Mouse (Mus musculus): ENCODE measurements around the gene Jam3. TPM values are rescaled to one million over a fixed set of nuclear protein-coding genes. Genes with fewer than 3 reads are reported as not detected.
"Not testable (repeated sequence)": the region's sequence is repeated elsewhere in the genome, so short reads cannot be mapped to it uniquely, and the experiment has no call there.

Gene Jam3
- total RNA-seq, 4 experiments from 2014 or later, result 37.2 to 45.0 (median 41.6) TPM

DNA sequence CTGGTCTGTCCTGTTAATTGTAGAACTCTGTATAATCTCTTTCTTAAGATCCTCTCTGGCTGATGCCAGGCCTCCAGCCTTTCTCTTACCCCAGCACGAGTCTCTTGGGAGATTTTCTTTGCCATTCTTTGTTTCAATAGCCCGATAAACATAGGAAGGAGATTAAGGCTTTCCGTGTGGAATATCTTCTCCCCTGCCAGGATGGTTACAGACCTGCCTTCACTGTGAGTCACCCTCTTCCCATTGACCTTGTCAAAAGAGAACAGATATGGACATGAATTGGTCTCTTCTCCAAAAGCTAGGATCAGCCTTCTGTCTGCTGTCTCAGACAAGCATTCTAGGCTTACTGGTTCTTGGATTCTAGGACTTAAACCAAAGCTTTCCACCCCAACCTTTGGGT is 15.5 kb upstream of the Jam3 start:
- DNase-seq (ENCODE audit: low spot score in 2 of 2), result no peak

DNA sequence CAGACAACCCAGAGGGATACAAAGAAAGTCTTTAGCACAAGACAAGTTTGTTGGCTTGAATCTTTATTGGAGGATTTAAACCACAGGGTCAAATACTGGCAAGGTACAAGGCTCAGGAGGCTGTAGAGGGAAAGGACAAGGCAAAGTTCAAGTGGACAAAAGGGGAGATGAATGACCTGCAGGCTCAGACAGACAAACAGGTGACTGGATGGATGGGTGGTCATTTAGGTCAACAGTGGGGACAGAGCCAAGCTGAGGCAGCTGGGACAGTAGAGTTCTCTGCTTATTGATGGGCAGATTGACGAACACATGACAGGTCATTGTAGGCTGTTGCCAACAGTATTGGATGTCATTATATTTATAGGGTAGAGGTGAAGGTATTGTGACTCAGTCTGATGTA is 11.8 kb upstream of the Jam3 start:
- no peak for DNase-seq (ENCODE audit: low spot score in 2 of 2)

DNA sequence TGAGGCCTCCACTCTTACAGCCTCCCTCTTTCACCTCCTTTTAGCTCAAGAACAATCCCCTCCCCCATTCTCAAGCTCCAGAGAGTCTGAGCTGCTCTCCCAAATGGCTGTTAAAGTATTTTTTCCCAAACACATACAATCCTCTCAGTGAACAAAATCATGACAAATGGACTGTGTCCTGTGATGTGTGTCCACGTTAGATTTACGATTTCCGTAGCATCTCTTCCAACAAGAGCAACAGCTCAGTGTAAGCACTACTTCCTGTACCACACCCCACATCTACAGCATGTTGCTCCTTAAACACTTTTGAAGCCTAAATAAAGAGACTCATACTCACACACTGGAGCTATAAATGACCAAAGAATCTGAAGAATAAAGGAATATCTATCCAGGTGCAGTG is 10.4 kb upstream of the Jam3 start:
- DNase-seq (ENCODE audit: low spot score in 2 of 2), result no peak

DNA sequence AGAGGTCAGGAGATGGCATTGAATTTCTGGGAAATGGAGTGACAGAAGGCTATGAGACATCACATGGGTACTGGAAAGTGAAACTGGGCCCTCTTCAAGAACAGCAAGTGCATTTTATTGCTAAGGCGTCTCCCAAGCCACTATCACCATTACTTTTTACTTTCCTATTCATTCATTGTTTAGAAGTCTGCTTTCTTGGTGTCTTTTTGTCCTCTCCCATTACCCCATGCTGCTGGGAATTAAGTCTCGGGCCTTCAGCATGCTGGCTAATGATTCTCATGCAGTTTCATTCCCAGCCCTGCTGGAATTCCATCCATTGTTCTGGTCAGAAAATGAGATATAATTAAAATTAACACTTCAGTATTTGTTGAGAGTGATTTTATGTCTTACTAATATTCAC is 9.7 kb upstream of the Jam3 start:
- no peak for DNase-seq (ENCODE audit: low spot score in 2 of 2)

DNA sequence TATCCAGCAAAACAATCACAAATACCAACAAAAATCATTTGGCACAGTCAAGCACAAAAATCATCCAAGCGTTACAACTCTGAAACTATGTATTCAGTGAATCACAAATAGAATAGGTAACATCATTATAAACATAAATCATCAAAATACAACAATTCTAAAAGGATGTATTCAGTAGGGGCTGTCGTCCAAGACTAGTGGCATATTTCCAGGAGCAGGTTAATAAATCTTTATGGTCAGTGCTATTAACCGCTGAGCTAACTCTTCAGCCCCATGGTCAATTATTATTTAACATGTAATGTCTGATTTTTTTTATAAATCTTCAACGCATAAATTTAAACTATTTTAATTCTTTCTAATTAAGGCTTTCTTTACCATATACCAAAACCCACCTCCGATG is 8.4 kb upstream of the Jam3 start:
- DNase-seq (ENCODE audit: low spot score in 2 of 2), result not testable (repeated sequence)

DNA sequence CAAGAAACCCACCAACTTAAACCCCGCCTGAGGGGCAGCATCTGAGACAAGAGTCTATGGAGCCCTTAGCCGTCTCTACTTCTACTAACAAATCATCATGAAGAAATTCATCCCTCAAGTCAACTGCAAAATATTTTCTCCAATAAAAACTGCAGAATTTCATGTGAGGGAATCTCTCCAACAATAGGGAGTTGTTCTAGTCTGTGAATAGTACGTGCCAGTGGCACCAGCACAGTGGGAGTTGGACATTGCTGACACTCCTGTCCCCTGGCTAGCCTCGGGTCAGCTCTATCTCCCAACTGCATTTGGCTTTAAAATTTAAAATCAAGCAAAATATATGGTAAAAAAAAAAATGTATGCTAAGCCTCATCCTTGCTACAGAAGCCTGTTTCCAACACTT is 1.4 kb downstream of the Jam3 start:
- DNase-seq (ENCODE audit: low spot score in 2 of 2), result no peak

DNA sequence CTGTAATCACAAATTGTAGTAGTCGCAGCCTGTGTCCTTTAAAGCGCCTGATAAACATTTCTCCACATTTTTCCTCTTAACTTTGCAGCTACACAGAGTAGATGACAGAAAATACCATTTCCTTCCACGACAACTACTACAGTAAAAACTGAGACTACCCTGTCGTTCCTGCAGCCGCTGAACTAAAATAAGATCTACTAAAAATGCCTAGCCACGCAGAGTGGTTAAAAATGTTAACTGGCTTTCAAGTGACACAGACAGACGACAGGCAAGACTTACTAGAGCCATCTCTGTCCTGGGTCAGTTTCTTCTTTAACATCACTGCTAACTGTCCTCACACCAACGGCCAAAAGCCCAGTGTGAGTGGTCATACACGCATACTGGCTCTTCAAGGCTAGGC is 5.4 kb downstream of the Jam3 start:
- DNase-seq (ENCODE audit: low spot score in 2 of 2), result no peak

DNA sequence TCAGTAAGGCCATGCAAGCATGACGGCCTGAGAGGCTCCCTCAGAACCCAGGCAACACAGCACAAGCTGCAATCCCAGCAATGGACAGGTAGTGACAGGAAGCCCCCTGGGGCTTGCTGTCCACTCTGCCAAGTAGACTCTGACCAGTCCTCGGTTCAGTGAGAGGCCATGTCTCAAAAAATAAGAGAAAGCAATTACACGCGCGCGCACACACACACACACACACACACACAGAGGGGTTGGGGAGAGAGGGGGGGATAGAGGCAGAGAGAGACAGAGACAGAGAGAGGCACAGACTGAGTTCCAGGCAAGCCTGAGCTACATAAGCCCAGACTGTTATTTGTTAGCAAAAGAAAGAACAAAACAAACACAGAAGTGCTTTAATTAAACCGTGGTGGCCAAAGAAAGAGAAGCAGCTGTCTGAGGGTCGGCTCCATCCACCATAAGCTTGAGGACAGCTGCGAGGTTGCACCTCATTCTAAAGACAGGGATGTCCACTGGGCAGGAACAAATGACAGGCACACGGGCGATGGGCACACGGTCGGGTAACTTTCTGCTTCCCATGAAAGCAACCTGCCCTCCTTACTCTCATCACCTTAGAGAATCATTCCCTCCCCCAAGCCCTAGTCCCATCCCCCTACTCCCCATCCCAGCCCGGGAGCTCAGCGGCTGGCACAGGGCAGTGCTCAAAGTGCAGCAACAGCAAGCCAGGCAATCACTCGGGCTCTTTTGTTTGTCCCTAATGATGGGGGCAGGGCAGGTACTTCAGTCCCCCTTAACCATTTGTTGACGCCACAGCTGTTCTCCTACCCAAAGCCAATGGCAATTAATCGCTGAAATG is 6.4 kb downstream of the Jam3 start:
- no peak for DNase-seq (ENCODE audit: low spot score in 2 of 2)

DNA sequence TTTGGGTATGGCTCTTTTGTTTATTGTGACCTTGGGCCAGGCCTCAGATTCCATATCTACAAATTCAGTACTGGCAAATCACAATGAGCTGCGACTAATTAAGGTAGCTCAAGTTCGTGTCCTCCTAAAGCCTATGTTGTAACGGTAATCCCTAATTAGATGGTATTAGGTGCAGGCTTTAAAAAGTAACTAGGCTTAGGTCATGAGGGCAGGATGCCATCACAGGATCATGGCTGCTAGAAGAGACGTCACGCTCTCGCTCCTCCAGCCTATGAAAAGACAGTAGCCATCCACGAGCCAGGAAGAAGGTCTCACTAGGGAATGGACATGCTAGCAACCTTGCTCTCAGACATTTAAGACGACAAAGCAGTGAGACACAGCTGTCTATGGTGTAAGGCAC is 7.3 kb downstream of the Jam3 start:
- DNase-seq (ENCODE audit: low spot score in 2 of 2), result no peak

DNA sequence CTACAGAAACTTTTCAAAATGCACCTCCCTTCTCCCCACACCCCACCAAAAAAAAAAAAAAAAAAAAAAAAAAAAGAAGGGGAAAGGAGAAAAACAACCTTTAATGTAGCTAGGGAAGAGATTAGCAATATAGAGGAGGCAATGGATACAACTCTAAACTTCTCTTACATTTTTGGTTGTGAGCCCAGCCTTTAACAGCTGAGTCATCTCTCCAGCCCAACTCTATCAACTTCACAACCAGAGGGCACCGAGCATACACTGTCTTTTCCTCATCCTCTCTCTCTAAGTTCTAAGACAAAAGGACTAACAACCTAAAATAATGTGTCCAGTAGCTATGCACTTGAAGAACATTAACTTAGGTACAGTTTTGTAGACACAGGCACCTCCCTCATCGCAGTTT is 8.4 kb downstream of the Jam3 start:
- DNase-seq (ENCODE audit: low spot score in 2 of 2), result no peak

DNA sequence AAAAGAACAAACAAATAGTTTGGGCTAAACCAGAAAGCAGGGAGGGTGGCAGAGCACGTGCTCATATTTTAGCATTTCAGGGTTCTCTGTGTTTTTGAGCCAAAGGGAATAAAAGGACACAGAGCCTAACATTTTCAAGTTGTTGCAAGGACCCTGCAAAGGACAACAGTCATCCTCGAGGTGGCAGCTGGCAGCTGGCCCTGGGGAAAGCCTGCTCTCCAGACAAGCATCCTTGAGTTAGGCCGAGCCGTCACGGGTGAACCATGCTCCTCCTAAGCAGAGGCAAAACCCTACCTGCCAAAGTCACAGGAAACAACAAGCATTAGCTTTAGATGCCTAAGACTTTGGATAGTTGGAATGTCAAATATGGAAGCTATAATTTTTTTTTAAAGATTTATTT is 10.2 kb downstream of the Jam3 start:
- no peak for DNase-seq (ENCODE audit: low spot score in 2 of 2)

DNA sequence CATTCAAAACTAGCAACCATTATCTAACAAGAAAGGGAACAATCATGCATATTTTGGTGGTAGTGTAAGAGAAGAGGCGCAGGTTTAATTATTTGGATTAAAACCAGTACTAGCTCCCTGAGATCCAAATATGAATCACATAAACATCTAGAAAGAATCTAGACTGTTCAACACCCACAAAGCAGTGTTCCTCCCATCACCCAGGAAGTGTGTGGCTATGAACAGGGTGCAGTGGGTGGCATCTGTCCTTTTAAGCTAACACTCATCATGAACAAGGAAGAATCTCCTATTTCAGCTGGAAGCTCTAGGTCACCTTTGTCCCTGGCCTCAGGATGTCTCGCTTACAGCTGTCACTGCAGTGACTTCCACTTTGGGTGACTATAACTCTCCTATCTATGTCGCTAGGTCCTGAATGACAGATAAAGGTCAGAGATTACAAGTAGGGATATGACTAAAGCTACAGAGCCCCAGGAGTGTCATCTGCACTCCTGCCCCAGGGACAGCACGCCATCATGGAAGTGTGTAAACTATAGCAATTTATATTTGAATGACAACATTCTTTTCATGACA is 10.9 kb downstream of the Jam3 start:
- no peak for DNase-seq (ENCODE audit: low spot score in 2 of 2)

DNA sequence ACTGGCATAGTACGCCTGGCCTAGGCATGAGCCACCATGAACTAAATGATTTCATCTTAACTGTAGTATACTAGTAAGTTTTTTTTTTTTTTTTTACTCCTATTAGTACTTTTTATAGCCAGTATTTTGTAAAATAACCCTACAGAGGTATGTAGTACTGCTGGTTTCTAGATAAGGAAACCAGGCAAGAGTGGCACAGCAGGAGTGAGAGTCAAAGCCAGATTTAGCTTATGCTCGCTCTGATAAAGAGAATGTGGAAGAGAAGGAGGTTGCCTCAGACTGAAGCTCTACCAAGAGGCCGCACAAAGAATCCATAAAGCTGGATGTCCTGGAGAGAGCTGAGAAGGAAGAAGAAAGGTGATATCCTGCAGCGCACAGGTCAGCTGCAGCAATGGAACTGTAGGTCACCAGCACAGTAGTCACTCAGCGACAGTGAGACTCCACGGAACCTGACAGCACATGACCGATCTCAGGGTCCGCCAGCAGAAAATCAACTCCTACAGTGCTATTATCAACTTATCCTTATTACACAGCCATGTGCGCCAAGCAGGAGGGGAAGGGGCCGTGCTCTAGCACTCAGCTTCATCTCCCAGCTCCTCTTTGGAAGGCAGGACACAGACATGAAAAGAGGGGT is 14.7 kb downstream of the Jam3 start:
- DNase-seq (ENCODE audit: low spot score in 2 of 2), result no peak

DNA sequence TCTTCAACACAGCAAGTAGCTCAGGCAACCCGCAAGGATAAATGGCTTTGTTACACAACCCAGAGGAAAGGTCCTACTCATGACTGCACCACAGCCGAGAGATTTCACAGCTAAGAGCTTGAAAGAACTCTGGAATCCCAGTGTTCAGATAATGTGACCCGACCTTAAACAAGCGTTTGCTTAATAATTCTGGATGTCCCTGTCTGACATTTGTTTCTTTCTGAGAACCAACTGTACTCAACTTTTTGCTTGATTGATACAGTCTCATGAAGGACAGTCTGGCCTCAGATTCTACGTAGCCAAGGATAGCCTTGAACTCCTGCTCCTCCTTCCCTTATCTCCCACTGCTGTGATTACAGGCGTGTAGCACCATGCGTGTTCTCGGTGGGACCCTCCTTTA is 18.6 kb downstream of the Jam3 start:
- DNase-seq (ENCODE audit: low spot score in 2 of 2), result no peak

DNA sequence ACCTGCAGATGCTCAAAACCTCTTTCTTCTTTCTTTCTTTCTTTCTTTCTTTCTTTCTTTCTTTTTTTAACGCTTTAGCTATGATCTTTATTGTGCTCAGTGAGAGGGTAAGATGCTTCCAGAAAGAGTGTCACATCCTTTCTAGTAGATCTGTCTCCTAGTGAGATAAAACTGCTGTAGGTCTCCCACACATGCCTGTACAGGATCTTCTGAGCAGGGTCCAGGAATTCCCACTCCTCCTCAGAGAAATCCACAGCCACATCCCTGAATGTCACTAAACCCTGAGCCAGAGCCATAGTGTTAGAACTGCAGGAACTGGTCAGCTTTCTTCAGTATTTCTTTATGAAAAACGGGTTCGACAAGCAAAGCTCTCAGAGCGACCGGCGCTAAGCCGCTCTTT is 19.8 kb downstream of the Jam3 start:
- no peak for DNase-seq (ENCODE audit: low spot score in 2 of 2)

DNA sequence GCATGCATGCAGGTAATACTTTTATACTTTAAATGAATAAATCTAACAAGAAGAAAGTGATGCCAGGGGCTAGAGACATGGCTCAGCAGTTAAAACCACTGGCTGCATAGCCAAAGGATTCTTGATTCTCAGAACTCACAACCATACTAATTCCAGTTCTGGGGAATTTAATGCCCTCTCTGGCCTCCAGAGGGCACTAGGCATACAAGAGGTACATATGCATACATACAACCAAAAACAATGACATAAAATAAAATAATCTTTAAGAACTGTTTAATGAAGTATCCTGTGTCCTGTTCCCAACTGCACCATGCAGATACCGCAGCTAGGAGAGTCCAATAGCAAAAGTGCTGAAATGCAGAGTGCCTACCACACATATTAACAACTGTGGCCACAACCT is 20.8 kb downstream of the Jam3 start:
- DNase-seq (ENCODE audit: low spot score in 2 of 2), result peak in 1 of 2 experiments; percentile 50

DNA sequence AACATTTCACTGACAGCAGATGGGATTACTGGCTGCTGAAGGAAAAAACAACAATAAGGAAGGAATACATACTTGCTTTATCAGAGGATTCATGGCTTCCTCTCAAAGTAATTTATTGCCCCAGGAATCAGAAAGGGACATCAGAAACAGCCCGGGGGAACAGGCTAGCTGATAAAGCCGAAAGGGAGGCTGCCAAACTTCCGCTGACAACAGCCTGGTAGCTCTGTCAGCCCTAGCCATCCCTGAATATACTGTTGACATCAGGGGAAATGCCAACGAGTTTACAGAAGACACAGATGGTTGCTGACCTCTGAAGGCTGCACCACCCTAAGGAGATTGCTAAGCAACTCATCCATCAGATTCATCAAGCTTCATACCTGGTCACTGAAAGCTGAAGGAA is 26.6 kb downstream of the Jam3 start:
- DNase-seq (ENCODE audit: low spot score in 2 of 2), result no peak

DNA sequence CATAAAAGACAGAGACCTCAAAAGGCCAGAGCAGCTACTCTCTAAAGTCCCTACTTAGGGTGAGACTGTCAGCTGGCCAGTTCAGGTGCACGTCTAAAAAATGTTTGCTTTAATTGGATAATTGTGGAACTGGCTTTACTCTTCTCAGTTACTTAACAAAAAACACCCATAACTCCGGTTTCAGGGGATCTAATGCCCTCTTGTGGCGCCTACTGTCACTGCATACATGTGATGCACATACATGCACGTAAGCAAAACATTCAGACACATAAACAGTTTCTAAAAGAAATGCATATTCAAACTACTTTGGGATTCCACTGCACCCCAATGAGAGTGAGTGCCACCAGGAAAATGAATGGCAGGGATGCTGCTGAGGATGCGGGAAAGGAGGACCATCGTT is 28.7 kb downstream of the Jam3 start:
- DNase-seq (ENCODE audit: low spot score in 2 of 2), result no peak

DNA sequence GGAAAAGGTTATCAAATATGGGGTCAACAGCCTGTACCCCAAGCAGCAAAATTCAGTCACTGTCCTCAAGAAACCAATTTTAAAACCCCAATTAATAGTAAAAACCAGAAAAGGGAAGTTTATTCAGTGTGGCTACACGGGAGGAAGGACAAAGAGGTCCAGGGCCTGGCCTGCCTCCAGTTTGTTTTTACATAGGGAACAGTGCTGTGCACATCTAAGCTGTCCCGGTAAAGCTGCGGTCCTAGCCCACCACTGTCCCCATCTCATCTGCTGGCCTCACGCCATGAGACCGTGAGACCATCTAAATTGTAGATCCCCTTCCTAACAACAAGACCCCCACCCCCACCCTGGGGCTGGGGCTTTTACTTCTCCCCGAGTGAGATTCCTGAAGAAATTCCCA is 29.8 kb downstream of the Jam3 start:
- no peak for DNase-seq (ENCODE audit: low spot score in 2 of 2)

DNA sequence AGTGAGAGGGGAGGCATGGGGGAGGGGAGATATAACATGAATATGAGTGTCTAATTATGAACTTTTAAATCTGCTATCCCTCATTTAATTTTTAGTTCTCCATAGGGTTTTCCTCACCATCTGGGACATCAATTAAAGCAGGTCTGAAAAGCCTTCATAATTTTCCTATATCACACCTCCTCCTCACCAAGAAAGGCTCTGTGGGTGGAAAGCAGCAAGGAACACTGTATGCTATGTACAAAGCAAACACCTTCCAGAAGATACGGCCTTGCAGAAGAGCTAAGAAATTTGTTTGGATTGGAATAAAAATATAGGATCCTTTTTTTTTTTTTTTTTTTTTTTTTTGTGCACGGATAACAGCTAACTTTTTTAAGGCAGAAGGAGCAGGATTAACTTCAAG is 31.3 kb downstream of the Jam3 start:
- DNase-seq (ENCODE audit: low spot score in 2 of 2), result no peak

DNA sequence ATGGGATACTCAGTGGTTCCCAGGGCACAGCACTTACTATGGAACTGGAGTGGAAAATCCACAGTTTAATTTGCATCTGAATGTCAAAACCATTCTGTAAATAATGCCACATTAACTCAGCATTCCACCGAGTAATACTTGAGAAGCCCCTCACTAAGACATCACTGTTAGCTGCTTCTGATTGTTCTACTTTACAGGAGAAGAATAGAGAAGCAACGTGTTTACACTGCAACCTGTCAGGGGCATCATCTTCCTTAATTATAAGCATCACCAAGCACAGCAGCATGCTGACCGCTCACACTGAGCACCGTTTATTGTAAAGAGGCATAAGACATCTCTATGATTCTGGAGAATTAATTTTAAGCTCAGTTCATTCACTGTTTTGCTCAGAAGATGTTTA is 32.3 kb downstream of the Jam3 start:
- no peak for DNase-seq (ENCODE audit: low spot score in 2 of 2)

DNA sequence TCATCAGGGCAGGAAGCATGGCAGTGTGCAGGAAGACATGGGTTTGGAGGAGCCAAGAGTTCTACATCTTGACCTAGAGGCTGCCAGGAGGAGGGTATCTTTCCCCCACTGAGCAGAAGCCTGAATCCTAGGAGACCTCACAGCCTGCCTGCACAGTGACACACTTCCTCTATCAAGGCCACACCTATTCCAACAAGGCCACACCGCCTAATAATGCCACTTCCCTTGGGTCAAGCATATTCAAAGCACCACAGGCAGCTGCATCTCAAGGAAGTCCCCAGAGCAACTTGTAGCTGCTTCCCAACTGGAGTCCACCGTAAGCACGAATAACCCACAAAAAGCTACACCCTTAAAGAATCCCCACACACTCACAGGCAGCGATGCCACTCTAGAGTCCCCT is 33.1 kb downstream of the Jam3 start:
- no peak for DNase-seq (ENCODE audit: low spot score in 2 of 2)

DNA sequence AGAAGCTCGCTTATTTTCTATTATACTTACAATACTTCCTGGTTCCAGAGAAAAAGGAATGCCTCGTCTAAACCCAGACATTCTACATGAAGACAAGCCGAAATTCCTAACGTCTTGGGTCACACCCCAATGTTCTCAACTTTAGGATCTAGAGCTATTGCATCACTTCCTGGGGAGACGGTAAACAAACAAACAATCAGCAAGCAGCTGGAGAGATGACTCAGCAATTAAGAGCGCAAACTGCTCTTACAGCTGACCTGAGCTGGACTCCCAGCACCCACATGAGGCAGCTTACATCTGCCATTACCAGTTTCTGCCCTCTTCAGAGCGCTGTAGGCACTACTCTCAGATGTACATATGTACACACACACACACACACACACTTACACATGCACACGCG is 34.0 kb downstream of the Jam3 start:
- no peak for DNase-seq (ENCODE audit: low spot score in 2 of 2)
